14 mouse cellular contexts compared by ENCODE assay signal in the genomic region with DNA sequence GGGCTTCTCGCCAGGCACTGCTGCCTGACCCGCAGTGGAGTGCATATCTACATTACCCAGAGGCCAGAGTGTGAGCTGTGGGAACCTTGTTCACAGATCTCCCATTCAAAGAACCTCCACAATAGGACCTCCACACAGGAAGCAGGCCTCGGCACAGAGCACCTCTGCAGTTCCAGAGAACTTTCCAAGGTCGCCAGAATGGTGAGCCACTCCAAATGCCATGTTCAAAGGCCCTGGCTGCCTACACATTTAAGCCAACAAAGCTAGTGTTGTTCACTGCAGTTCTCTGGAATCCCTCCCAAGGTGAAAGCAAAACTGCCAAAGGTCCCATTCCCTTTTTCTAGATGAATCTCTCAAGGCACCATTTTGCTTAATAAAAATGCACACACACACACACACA. TPM values are rescaled to one million over a fixed set of nuclear protein-coding genes. Genes with fewer than 3 reads are reported as not detected.
A peak's percentile ranks its signal among the peaks of the same experiment; 100 is the strongest.
DNase-seq lines count a peak whose midpoint lies in the region; ATAC-seq and TF ChIP-seq lines count a peak whose summit lies in the region.
"Had no signal": no experiment of that assay in that cellular context is flagged by ENCODE, and none has a peak within 500 bp of the region (broad histone marks: within the 10 kb centered on the region; RNA-seq: fewer than 3 reads in every experiment).

No protein-coding gene starts in this region.

- WGBS in limb, embryonic 12.5 days, result 68% methylated on average over 4 of the region's 4 CpGs
- WGBS in limb, embryonic 10.5 days, result 74% methylated on average over 4 of the region's 4 CpGs
- 65% methylated on average over 4 of the region's 4 CpGs for WGBS in stomach, embryonic 16.5 days
- 71% methylated on average over 4 of the region's 4 CpGs for WGBS in intestine, embryonic 15.5 days

- no peaks in the 10 kb centered on the region for H3K9me3 ChIP-seq in limb, embryonic 12.5 days
- H3K9me3 ChIP-seq in limb, embryonic 10.5 days (replicated peaks), result no peaks in the 10 kb centered on the region
- H3K9me3 ChIP-seq in stomach, embryonic 16.5 days (replicated peaks; ENCODE audit: control insufficient read depth, low read length), result no peaks in the 10 kb centered on the region
- no peaks in the 10 kb centered on the region for H3K9me3 ChIP-seq in intestine, embryonic 15.5 days
- H3K9me3 ChIP-seq: embryonic facial prominence, embryonic 10.5 days; forebrain, embryonic 10.5 days; liver, embryonic 15.5 days; midbrain, embryonic 10.5 days had no signal

- no peak overlapping the region for H3K4me2 ChIP-seq in limb, embryonic 12.5 days
- H3K4me2 ChIP-seq in stomach, embryonic 16.5 days (ENCODE audit: low read depth, low read length), result no peak overlapping the region
- no peak overlapping the region for H3K4me2 ChIP-seq in intestine, embryonic 15.5 days (replicated peaks)
- H3K4me2 ChIP-seq: liver, embryonic 15.5 days had no signal

- TF ChIP-seq CTCF in embryonic fibroblast, embryonic 13.5 days (IDR thresholded peaks at IDR 0.05; ENCODE audit: borderline replicate concordance, insufficient read depth, low read length), result no peak

- TF ChIP-seq POLR2A in embryonic fibroblast, embryonic 13.5 days (IDR thresholded peaks at IDR 0.05; ENCODE audit: low read depth, low read length), result no peak

- no peak overlapping the region for H3K4me3 ChIP-seq in limb, embryonic 12.5 days (replicated peaks)
- H3K4me3 ChIP-seq in limb, embryonic 10.5 days, result no peak overlapping the region
- H3K4me3 ChIP-seq in embryonic fibroblast, embryonic 13.5 days (ENCODE audit: insufficient read depth, low read length), result no peak overlapping the region
- no peak overlapping the region for H3K4me3 ChIP-seq in stomach, embryonic 16.5 days (replicated peaks; ENCODE audit: low read length)
- H3K4me3 ChIP-seq in intestine, embryonic 15.5 days (replicated peaks), result no peak overlapping the region
- H3K4me3 ChIP-seq: embryonic facial prominence, embryonic 10.5 days; forebrain, embryonic 10.5 days; liver, embryonic 15.5 days; midbrain, embryonic 10.5 days had no signal

- H3K9ac ChIP-seq in limb, embryonic 12.5 days (replicated peaks), result no peak overlapping the region
- H3K9ac ChIP-seq in stomach, embryonic 16.5 days (ENCODE audit: low read length), result no peak overlapping the region
- H3K9ac ChIP-seq in intestine, embryonic 15.5 days, result no peak overlapping the region
- H3K9ac ChIP-seq: liver, embryonic 15.5 days had no signal

- H3K27me3 ChIP-seq in limb, embryonic 12.5 days, result no peaks in the 10 kb centered on the region
- no peaks in the 10 kb centered on the region for H3K27me3 ChIP-seq in limb, embryonic 10.5 days (ENCODE audit: low read depth, poor library complexity, severe bottlenecking)
- H3K27me3 ChIP-seq in stomach, embryonic 16.5 days (ENCODE audit: control insufficient read depth, insufficient read depth, low read length), result no peaks in the 10 kb centered on the region
- H3K27me3 ChIP-seq in intestine, embryonic 15.5 days (replicated peaks), result no peaks in the 10 kb centered on the region
- H3K27me3 ChIP-seq: liver, embryonic 15.5 days had no signal

- peak overlapping the region; percentile 58 for H3K27ac ChIP-seq in limb, embryonic 12.5 days
- no peak overlapping the region for H3K27ac ChIP-seq in limb, embryonic 10.5 days
- H3K27ac ChIP-seq in embryonic fibroblast, embryonic 13.5 days (ENCODE audit: insufficient read depth, low read length), result peak overlapping the region; percentile 7
- H3K27ac ChIP-seq in stomach, embryonic 16.5 days (ENCODE audit: low read length), result peak overlapping the region; percentile 17; the same call in 1 of the 2 replicates
- H3K27ac ChIP-seq in intestine, embryonic 15.5 days, result no peak overlapping the region
- H3K27ac ChIP-seq: embryonic facial prominence, embryonic 10.5 days; forebrain, embryonic 10.5 days; liver, embryonic 15.5 days; midbrain, embryonic 10.5 days had no signal

- DNase-seq in adrenal gland, adult 2 months, result peak; percentile 71
- no peak for DNase-seq in adrenal gland, adult 18-20 months (ENCODE audit: low spot score in 2 of 2)
- no peak for DNase-seq in limb, embryonic 10.5 days (ENCODE audit: low spot score)
- DNase-seq in ovary, postnatal 36 days (ENCODE audit: low spot score), result no peak
- DNase-seq: cerebellum, adult 9-11 months; kidney, adult 11 months had no signal

- ATAC-seq in limb, embryonic 12.5 days (ENCODE audit: insufficient number of reproducible peaks, insufficient read depth, low FRiP score, low TSS enrichment, low read depth), result no peak
- ATAC-seq in stomach, embryonic 16.5 days (ENCODE audit: insufficient read depth, low FRiP score), result no peak
- no peak for ATAC-seq in intestine, embryonic 15.5 days

- peaks cover 66% of the 10 kb centered on the region for H3K4me1 ChIP-seq in limb, embryonic 12.5 days (replicated peaks)
- peaks cover 20% of the 10 kb centered on the region; the same call in 1 of the 2 replicates for H3K4me1 ChIP-seq in limb, embryonic 10.5 days
- peaks cover 43% of the 10 kb centered on the region for H3K4me1 ChIP-seq in embryonic fibroblast, embryonic 13.5 days (ENCODE audit: control insufficient read depth, insufficient read depth, low read length)
- H3K4me1 ChIP-seq in stomach, embryonic 16.5 days (ENCODE audit: control insufficient read depth, insufficient read depth, low read length), result peaks cover 58% of the 10 kb centered on the region
- H3K4me1 ChIP-seq in intestine, embryonic 15.5 days (replicated peaks), result peaks cover 13% of the 10 kb centered on the region

- H3K36me3 ChIP-seq in limb, embryonic 12.5 days, result no peaks in the 10 kb centered on the region
- H3K36me3 ChIP-seq in limb, embryonic 10.5 days, result no peaks in the 10 kb centered on the region
- no peaks in the 10 kb centered on the region for H3K36me3 ChIP-seq in stomach, embryonic 16.5 days (ENCODE audit: control insufficient read depth, insufficient read depth, low read length)
- H3K36me3 ChIP-seq in intestine, embryonic 15.5 days, result no peaks in the 10 kb centered on the region
- H3K36me3 ChIP-seq: embryonic facial prominence, embryonic 10.5 days; forebrain, embryonic 10.5 days; liver, embryonic 15.5 days; midbrain, embryonic 10.5 days had no signal

RNA-seq across cellular contexts. Expression of gene Fndc3b, which starts 55.4 kb away (rescaled TPM):
- 100 to 1,000 TPM in 1 of 2 experiments, 10 to 100 TPM in 1; 88.9 to 120 TPM for total RNA-seq in adrenal gland, adult 2 months (2021)
- 15.5 and 27.9 TPM in 2 replicates for polyA plus RNA-seq in adrenal gland, adult 2 months (2012; rRNA removed)
- 100 to 1,000 TPM; 128 to 148 TPM for total RNA-seq in adrenal gland, adult 18-20 months (2021)
- polyA plus RNA-seq in limb, embryonic 12.5 days (2016; fragmentation: Nextera tagmentation; extraction: Ambion mirVana), result 20.3 and 23.0 TPM in 2 replicates
- 8.5 and 9.7 TPM in 2 replicates for polyA plus RNA-seq in limb, embryonic 10.5 days (2016; fragmentation: Nextera tagmentation; extraction: Ambion mirVana)
- polyA plus RNA-seq in embryonic fibroblast, embryonic 13.5 days (2011; ENCODE audit: insufficient read length, low read depth, missing spikeins), result 130 and 144 TPM in 2 replicates
- polyA plus RNA-seq in stomach, embryonic 16.5 days (2015; fragmentation: Nextera tagmentation; extraction: Ambion mirVana), result 27.7 and 28.6 TPM in 2 replicates
- 20.1 and 21.7 TPM in 2 replicates for polyA plus RNA-seq in intestine, embryonic 15.5 days (2015; fragmentation: Nextera tagmentation; extraction: Ambion mirVana)

Comparison
In these comparisons a context has a peak if more than half of its experiments do, and no peak if none do; other contexts are left out.
1. H3K27ac ChIP-seq: peak in limb, embryonic 12.5 days (single experiment), embryonic fibroblast, embryonic 13.5 days (single experiment) and stomach, embryonic 16.5 days (single experiment); none in limb, embryonic 10.5 days (single experiment) and intestine, embryonic 15.5 days (single experiment).